Mouse (Mus musculus): ENCODE measurements around the gene 1700001J03Rik. TPM values are rescaled to one million over a fixed set of nuclear protein-coding genes. Genes with fewer than 3 reads are reported as not detected.
"Not testable (repeated sequence)": the region's sequence is repeated elsewhere in the genome, so short reads cannot be mapped to it uniquely, and the experiment has no call there.

Gene 1700001J03Rik
- total RNA-seq (2012; rRNA removed) (not detected in 2 replicates), polyA plus RNA-seq (2012; ENCODE audit: insufficient read depth in 1 of 2, insufficient read length in 2 of 2, low read depth in 1 of 2, low replicate concordance in 2 of 2, missing spikeins in 1 of 2) (under 1 TPM in 1 of 2 experiments, not detected in 1; 0.18 TPM)

DNA sequence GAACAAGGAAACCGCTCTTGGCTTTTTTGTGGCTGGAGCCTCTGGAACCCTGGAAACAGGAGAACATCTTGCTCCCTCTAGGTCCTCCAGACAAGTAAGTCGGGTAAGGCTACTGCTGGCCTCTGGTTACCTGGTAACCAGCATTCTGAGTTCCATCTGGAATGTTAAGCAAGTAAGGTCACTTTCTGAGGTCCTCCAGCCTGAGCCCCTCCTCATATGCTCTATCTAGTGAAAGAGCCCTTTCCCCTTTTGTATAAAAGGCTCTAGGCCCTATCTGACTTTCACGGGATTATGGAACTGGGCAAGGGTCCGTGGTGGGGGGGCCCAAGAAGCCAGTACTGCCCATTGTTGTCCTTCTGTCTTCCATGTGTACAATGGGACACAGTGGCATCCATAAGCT is at the start of gene 1700001J03Rik:
TSS of gene 1700001J03Rik (minus strand) at position 101 of the 400 bp plus-strand sequence.
- not testable (repeated sequence) for H3K27ac ChIP-seq (ENCODE audit: control insufficient read depth, low read depth, low read length); H3K9me3 ChIP-seq (replicated peaks; ENCODE audit: insufficient read depth, low read length); H3K4me1 ChIP-seq (ENCODE audit: control insufficient read depth in 1 of 2, insufficient read depth in 2 of 2, low read length in 2 of 2)

DNA sequence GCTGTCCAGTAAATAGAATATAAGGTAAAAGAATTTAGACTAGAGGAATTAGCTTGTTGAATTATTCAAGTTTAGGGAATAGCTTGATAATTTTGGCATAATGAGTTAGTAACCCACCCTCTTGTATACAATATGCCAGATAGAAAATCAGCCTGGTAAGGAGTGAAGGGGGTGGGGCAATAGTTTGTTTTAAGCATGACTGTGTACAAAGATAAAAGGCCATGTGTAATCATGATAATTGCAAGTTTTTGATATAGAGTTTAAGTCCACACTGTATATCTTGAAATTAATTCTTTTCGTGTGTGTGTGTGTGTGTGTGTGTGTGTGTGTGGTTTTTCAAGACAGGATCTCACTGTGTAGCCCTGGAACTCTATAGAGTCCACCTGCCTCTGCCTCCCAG is 49.2 kb upstream of the 1700001J03Rik start:
- no peak overlapping the region; the same call in 1 of the 2 replicates for H3K27ac ChIP-seq (ENCODE audit: control insufficient read depth, low read depth, low read length)
- H3K79me2 ChIP-seq (ENCODE audit: control insufficient read depth, insufficient read depth, low read length, poor library complexity) = peaks cover 81% of the 10 kb centered on the region
- no peak for TF ChIP-seq KAT2A (conservative IDR thresholded peaks at IDR 0.05; ENCODE audit: low read depth, low read length)
- peak; percentile 72 to 73; a peak in 3 of 4 replicates for TF ChIP-seq EP300 (IDR thresholded peaks at IDR 0.05; ENCODE audit: low read depth in 1 of 2, low read length in 2 of 2)
- peak; percentile 73 for TF ChIP-seq ETS1 (IDR thresholded peaks at IDR 0.05; ENCODE audit: low read depth, low read length)
- peak; percentile 10; the same call in 1 of the 2 replicates for TF ChIP-seq BHLHE40 (IDR thresholded peaks at IDR 0.05; ENCODE audit: borderline replicate concordance, low read depth, low read length)
- no peak for TF ChIP-seq USF2 (IDR thresholded peaks at IDR 0.05; ENCODE audit: borderline replicate concordance in 1 of 2, insufficient read depth in 1 of 2, low read depth in 1 of 2, low read length in 2 of 2)
- TF ChIP-seq HCFC1 (IDR thresholded peaks at IDR 0.05; ENCODE audit: low read depth, low read length) = 0 out of 2 replicates have a peak, but pooled peaks have one; percentile 21
- TF ChIP-seq MAX (IDR thresholded peaks at IDR 0.05; ENCODE audit: low read length) = 0 out of 2 replicates have a peak, but pooled peaks have one; percentile 44
- TF ChIP-seq NRF1 (IDR thresholded peaks at IDR 0.05; ENCODE audit: insufficient read depth, low read depth, low read length, poor library complexity, severe bottlenecking) = no peak
- TF ChIP-seq MXI1 (IDR thresholded peaks at IDR 0.05; ENCODE audit: low read depth, low read length) = peak; percentile 93
- no peak for TF ChIP-seq POLR2AphosphoS2 (IDR thresholded peaks at IDR 0.05; ENCODE audit: low read length)
- TF ChIP-seq MAZ (IDR thresholded peaks at IDR 0.05; ENCODE audit: low read depth, low read length) = no peak
- TF ChIP-seq MAFK (IDR thresholded peaks at IDR 0.05; ENCODE audit: borderline replicate concordance, low read depth, low read length) = 0 out of 2 replicates have a peak, but pooled peaks have one; percentile 39
- no peak for TF ChIP-seq E2F4 (IDR thresholded peaks at IDR 0.05; ENCODE audit: borderline replicate concordance, low read depth, low read length)
- TF ChIP-seq RCOR1 (IDR thresholded peaks at IDR 0.05; ENCODE audit: low read depth, low read length) = no peak
- peak; percentile 73 for TF ChIP-seq GATA1 (IDR thresholded peaks at IDR 0.05; ENCODE audit: low read depth, low read length)
- peak; percentile 90 for TF ChIP-seq SIN3A (IDR thresholded peaks at IDR 0.05; ENCODE audit: low read length)
- 0 out of 2 replicates have a peak, but pooled peaks have one; percentile 13 for TF ChIP-seq TAL1 (IDR thresholded peaks at IDR 0.05; ENCODE audit: low read length)
- TF ChIP-seq TCF12 (IDR thresholded peaks at IDR 0.05; ENCODE audit: low read depth, low read length) = peak; percentile 77
- TF ChIP-seq TBP (IDR thresholded peaks at IDR 0.05; ENCODE audit: low read depth, low read length) = no peak
- TF ChIP-seq CTCF (IDR thresholded peaks at IDR 0.05 in 2 of 3, conservative IDR thresholded peaks at IDR 0.05 in 1 of 3; ENCODE audit: control insufficient read depth in 1 of 3, insufficient read depth in 1 of 3, low read depth in 2 of 3, low read length in 3 of 3, poor library complexity in 1 of 3, severe bottlenecking in 1 of 3) = no peak
- peak; percentile 56; the same call in 1 of the 2 replicates for TF ChIP-seq MYC (IDR thresholded peaks at IDR 0.05; ENCODE audit: low read depth, low read length)
- H3K4me3 ChIP-seq (ENCODE audit: control insufficient read depth in 1 of 2, insufficient read depth in 1 of 2, low read depth in 2 of 2, low read length in 2 of 2) = 0 out of 4 replicates have a peak overlapping the region, but pooled peaks of 1 of the 2 experiments have one; percentile 19
- H3K4me1 ChIP-seq (ENCODE audit: control insufficient read depth in 1 of 2, insufficient read depth in 2 of 2, low read length in 2 of 2) = peaks cover 14 to 20% of the 10 kb centered on the region in 2 experiments
- no peaks in the 10 kb centered on the region for H3K27me3 ChIP-seq (ENCODE audit: control insufficient read depth in 1 of 2, insufficient read depth in 2 of 2, low read length in 2 of 2)
- no peaks in the 10 kb centered on the region for H3K9me3 ChIP-seq (replicated peaks; ENCODE audit: insufficient read depth, low read length)
- DNase-seq (ENCODE audit: low read depth, low spot score) = peak; percentile 47
- H3K36me3 ChIP-seq (ENCODE audit: control insufficient read depth in 1 of 2, insufficient read depth in 2 of 2, low read length in 2 of 2) = peaks cover 20 to 41% of the 10 kb centered on the region in 2 experiments
- H3K9ac ChIP-seq (ENCODE audit: control insufficient read depth, low read depth, low read length, poor library complexity, severe bottlenecking) = peak overlapping the region; percentile 37; the same call in 1 of the 2 replicates

More for the DNA sequence above, at the start of gene 1700001J03Rik:
- DNase-seq (ENCODE audit: low read depth, low spot score); H3K9ac ChIP-seq (ENCODE audit: control insufficient read depth, low read depth, low read length, poor library complexity, severe bottlenecking); H3K27me3 ChIP-seq (ENCODE audit: control insufficient read depth in 1 of 2, insufficient read depth in 2 of 2, low read length in 2 of 2); H3K4me3 ChIP-seq (ENCODE audit: control insufficient read depth in 1 of 2, insufficient read depth in 1 of 2, low read depth in 2 of 2, low read length in 2 of 2); H3K36me3 ChIP-seq (ENCODE audit: control insufficient read depth in 1 of 2, insufficient read depth in 2 of 2, low read length in 2 of 2); H3K79me2 ChIP-seq (ENCODE audit: control insufficient read depth, insufficient read depth, low read length, poor library complexity): not testable (repeated sequence)
